Mouse (Mus musculus) heart, postnatal 36 days (tissue): ENCODE results near the gene Mrpl46. TPM values are rescaled to one million over a fixed set of nuclear protein-coding genes. Genes with fewer than 3 reads are reported as not detected.

Source experiments
- DNase-seq, 2 experiments: peaks; one replicate each; pipeline ENCODE4 v3.0.0; 2021 to 2022
- intact Hi-C: fragments of 180-260 bp; cut with DNase I; formaldehyde crosslinking; loops from one replicate; pipeline ENCODE4 v1.15.1; 2025
- total RNA-seq, 2 experiments: library from RNA; stranded (reverse); gene quantifications; 2 replicates each; pipeline ENCODE4 v1.2.3; 2021

Mrpl46 gene
- total RNA-seq, result 10 to 100 TPM; 50.3 to 57.4 TPM

- DNase-seq, result peak; percentile 84 to 87
- intact Hi-C loops, result no loop called here
Measured at GRCm38 (mm10) chr7:78782639-78783581, at the start of gene Mrpl46, which contains the start of gene Mrps11. Gene Mrpl46 (minus strand): TSS chr7:78783531. Gene Mrps11 (plus strand): TSS chr7:78783119.

- DNase-seq, result no peak
- intact Hi-C loops, result no loop called here
Measured at GRCm38 (mm10) chr7:78827749-78828362, 44.5 kb upstream of the Mrpl46 start.

GRCm38 (mm10) chr7:78826682-78827385, 43.5 kb upstream of the Mrpl46 start:
- intact Hi-C loops, result no loop called here
- DNase-seq, result no peak

GRCm38 (mm10) chr7:78818336-78818735, 35.0 kb upstream of the Mrpl46 start:
- DNase-seq, result no peak
- intact Hi-C loops, result no loop called here

GRCm38 (mm10) chr7:78814766-78815165, 31.4 kb upstream of the Mrpl46 start:
- intact Hi-C loops, result no loop called here

GRCm38 (mm10) chr7:78813791-78814190, 30.5 kb upstream of the Mrpl46 start:
- no peak for DNase-seq
- intact Hi-C loops, result no loop called here

More at GRCm38 (mm10) chr7:78814766-78815165, 31.4 kb upstream of the Mrpl46 start:
- no peak for DNase-seq

- no peak for DNase-seq
- intact Hi-C loops, result no loop called here
Measured at GRCm38 (mm10) chr7:78807192-78807591, 23.9 kb upstream of the Mrpl46 start.

- DNase-seq, result no peak
- intact Hi-C loops, result no loop called here
Measured at GRCm38 (mm10) chr7:78803841-78804240, 20.5 kb upstream of the Mrpl46 start.

GRCm38 (mm10) chr7:78799730-78800496, 16.6 kb upstream of the Mrpl46 start:
- intact Hi-C loops, result loop anchor here (10.0 kb wide), 1 partner anchor 285 kb away; no protein-coding TSS in a partner anchor
- DNase-seq, result no peak

GRCm38 (mm10) chr7:78797843-78798455, 14.6 kb upstream of the Mrpl46 start:
- DNase-seq, result no peak
- intact Hi-C loops, result loop anchor here (10.0 kb wide), 1 partner anchor 287 kb away; no protein-coding TSS in a partner anchor

GRCm38 (mm10) chr7:78796624-78797023, 13.3 kb upstream of the Mrpl46 start:
- DNase-seq, result no peak
- intact Hi-C loops, result loop anchor here (10.0 kb wide), 1 partner anchor 288 kb away; no protein-coding TSS in a partner anchor

GRCm38 (mm10) chr7:78794571-78795092, 11.3 kb upstream of the Mrpl46 start:
- peak in 1 of 2 experiments; percentile 18 for DNase-seq
- intact Hi-C loops, result loop anchor here (2.0 to 10.0 kb wide), 2 partner anchors 52 to 290 kb away; partner anchors contain the start of gene Det1

- DNase-seq, result no peak
- intact Hi-C loops, result loop anchor here (2.0 to 10.0 kb wide), 2 partner anchors 53 to 291 kb away; partner anchors contain the start of gene Det1
Measured at GRCm38 (mm10) chr7:78793895-78794570, 10.7 kb upstream of the Mrpl46 start.

GRCm38 (mm10) chr7:78791359-78792222, 8.3 kb upstream of the Mrpl46 start:
- intact Hi-C loops, result loop anchor here (1.0 to 10.0 kb wide), 2 partner anchors 99 to 293 kb away; no protein-coding TSS in a partner anchor
- DNase-seq, result peak; percentile 38 to 40

GRCm38 (mm10) chr7:78787793-78788380, 4.6 kb upstream of the Mrpl46 start:
- intact Hi-C loops, result no loop called here
- no peak for DNase-seq

GRCm38 (mm10) chr7:78785906-78786305, 2.6 kb upstream of the Mrpl46 start:
- intact Hi-C loops, result no loop called here
- DNase-seq, result no peak

GRCm38 (mm10) chr7:78778741-78779140, 4.6 kb downstream of the Mrpl46 start:
- no peak for DNase-seq
- intact Hi-C loops, result no loop called here
